Mouse (Mus musculus) stomach, postnatal 0 days (tissue): ENCODE results near the gene Ccdc62.

Source experiments
- CTCF ChIP-seq: IDR thresholded peaks from 2 replicates; pipeline ENCODE4 v1.5.1; 2016; ENCODE audit warnings: antibody characterized with exemption, low read depth, mild to moderate bottlenecking, moderate library complexity
- EP300 ChIP-seq: optimal IDR thresholded peaks from 2 replicates; pipeline ENCODE3; 2016; ENCODE audit warnings: antibody characterized with exemption

DNA sequence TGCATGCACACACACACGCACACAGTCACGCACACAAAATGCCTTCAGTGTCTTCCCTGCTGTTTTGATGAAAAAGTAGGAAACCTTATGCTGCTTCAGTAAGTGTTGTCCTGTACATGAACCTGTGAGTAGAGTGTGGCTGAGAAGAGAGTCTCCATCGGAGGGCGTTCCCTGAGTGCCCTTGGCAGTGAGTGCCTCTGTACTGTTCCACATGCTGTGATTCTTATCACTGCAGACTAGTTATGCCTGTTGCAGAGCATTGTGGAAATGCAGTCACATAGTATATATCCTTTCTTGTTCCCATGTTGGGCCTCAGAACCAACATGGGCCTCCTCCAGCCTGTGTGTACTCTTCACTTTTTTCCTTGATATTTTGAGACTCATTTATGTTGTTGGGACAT is 33.7 kb downstream of the Ccdc62 start:
- TF ChIP-seq CTCF (peak; percentile 24; the same call in 1 of the 2 replicates), EP300 (no peak)
